17 mouse cellular contexts compared by ENCODE assay signal in the genomic region with DNA sequence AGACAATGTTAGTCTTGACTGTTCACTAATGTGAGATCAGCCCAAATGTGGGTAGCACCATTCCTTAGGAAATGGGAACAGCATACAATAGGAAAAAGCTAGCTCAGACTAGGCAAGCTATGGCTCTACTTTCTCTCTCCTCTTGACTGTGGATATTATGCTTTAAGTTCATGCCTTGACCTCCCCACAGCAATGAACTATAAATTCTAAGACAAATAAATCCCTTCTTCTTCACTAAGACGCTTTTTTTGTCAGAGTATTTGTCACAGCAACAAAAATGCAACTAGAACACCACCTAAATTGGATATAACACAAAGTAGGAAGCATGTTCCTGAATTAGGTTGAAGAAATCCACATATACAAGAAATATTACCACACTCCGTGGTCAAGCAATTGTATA. TPM values are rescaled to one million over a fixed set of nuclear protein-coding genes. Genes with fewer than 3 reads are reported as not detected.
DNase-seq lines count a peak whose midpoint lies in the region; ATAC-seq and TF ChIP-seq lines count a peak whose summit lies in the region.
"Had no signal": no experiment of that assay in that cellular context is flagged by ENCODE, and none has a peak within 500 bp of the region (broad histone marks: within the 10 kb centered on the region; RNA-seq: fewer than 3 reads in every experiment).

A gene (minus strand): TSS at position 101 of the 400 bp plus-strand sequence.

- peaks cover 15% of the 10 kb centered on the region for H3K36me3 ChIP-seq in forebrain, embryonic 16.5 days (ENCODE audit: control insufficient read depth, insufficient read depth)
- peaks cover 26% of the 10 kb centered on the region for H3K36me3 ChIP-seq in forebrain, embryonic 13.5 days (ENCODE audit: poor library complexity, severe bottlenecking)

- DNase-seq in left cerebral cortex, adult 18-20 months (ENCODE audit: low spot score in 2 of 2) = no peak
- no peak for DNase-seq in left cerebral cortex, adult 9 months (ENCODE audit: low spot score in 2 of 2)
- DNase-seq in adrenal gland, postnatal 36 days = no peak
- no peak for DNase-seq in left cerebral cortex, postnatal 4 days
- no peak for DNase-seq in gastrocnemius, adult 2 months
- DNase-seq in frontal cortex, postnatal 36 days (ENCODE audit: low spot score in 2 of 2) = no peak
- DNase-seq: cerebellum, postnatal 25 days; gastrocnemius, postnatal 14 days; heart, postnatal 10 days; kidney, adult 18-20 months; lung, postnatal 14 days; thymus, postnatal 14 days had no signal

- no peaks in the 10 kb centered on the region for H3K4me1 ChIP-seq in forebrain, embryonic 16.5 days (replicated peaks; ENCODE audit: control insufficient read depth, insufficient read depth, low read length)
- no peaks in the 10 kb centered on the region for H3K4me1 ChIP-seq in forebrain, embryonic 13.5 days
- H3K4me1 ChIP-seq: limb, embryonic 10.5 days had no signal

- 94% methylated on average over 2 of the region's 2 CpGs for WGBS in forebrain, embryonic 16.5 days
- WGBS in forebrain, embryonic 13.5 days = 97% methylated on average over 2 of the region's 2 CpGs

- ATAC-seq in forebrain, embryonic 16.5 days = no peak
- no peak for ATAC-seq in forebrain, embryonic 13.5 days

- no peaks in the 10 kb centered on the region for H3K9me3 ChIP-seq in forebrain, embryonic 16.5 days (ENCODE audit: control insufficient read depth, low read length)
- H3K9me3 ChIP-seq in forebrain, embryonic 13.5 days (replicated peaks) = no peaks in the 10 kb centered on the region
- H3K9me3 ChIP-seq: G1E; limb, embryonic 10.5 days had no signal

- intact Hi-C loops in left cerebral cortex, postnatal 4 days (cut with DNase I) = no loop called here
- intact Hi-C loops in gastrocnemius, adult 2 months (cut with DNase I) = no loop called here

- TF ChIP-seq CTCF in gastrocnemius, adult 2 months (IDR thresholded peaks at IDR 0.05) = no peak

- H3K4me2 ChIP-seq in forebrain, embryonic 16.5 days (ENCODE audit: low read length) = no peak within 1 kb of the TSS
- no peak within 1 kb of the TSS for H3K4me2 ChIP-seq in forebrain, embryonic 13.5 days

- H3K27ac ChIP-seq in forebrain, embryonic 16.5 days (ENCODE audit: low read length) = no peak within 1 kb of the TSS
- no peak within 1 kb of the TSS for H3K27ac ChIP-seq in forebrain, embryonic 13.5 days
- no peak within 1 kb of the TSS for H3K27ac ChIP-seq in gastrocnemius, adult 2 months
- H3K27ac ChIP-seq: limb, embryonic 10.5 days had no signal

- no peak within 1 kb of the TSS for H3K4me3 ChIP-seq in forebrain, embryonic 16.5 days (replicated peaks; ENCODE audit: low read length)
- no peak within 1 kb of the TSS for H3K4me3 ChIP-seq in forebrain, embryonic 13.5 days
- no peak within 1 kb of the TSS for H3K4me3 ChIP-seq in gastrocnemius, adult 2 months
- H3K4me3 ChIP-seq: limb, embryonic 10.5 days; myocyte had no signal

- no peaks in the 10 kb centered on the region for H3K27me3 ChIP-seq in forebrain, embryonic 16.5 days (replicated peaks; ENCODE audit: control insufficient read depth, insufficient read depth, low read length)
- no peaks in the 10 kb centered on the region for H3K27me3 ChIP-seq in forebrain, embryonic 13.5 days

- no peak within 1 kb of the TSS for H3K9ac ChIP-seq in forebrain, embryonic 16.5 days (replicated peaks; ENCODE audit: low read depth, low read length)
- H3K9ac ChIP-seq in forebrain, embryonic 13.5 days = no peak within 1 kb of the TSS

RNA-seq across cellular contexts. Expression of the gene that starts here (rescaled TPM):
- polyA plus RNA-seq in forebrain, embryonic 16.5 days (2015; fragmentation: Nextera tagmentation; extraction: Ambion mirVana) = 14.0 and 17.4 TPM in 2 replicates
- 5.0 and 5.7 TPM in 2 replicates for polyA plus RNA-seq in forebrain, embryonic 13.5 days (2015; fragmentation: Nextera tagmentation; extraction: Ambion mirVana)
- 10 to 100 TPM; 11.0 to 11.1 TPM for total RNA-seq in left cerebral cortex, adult 18-20 months (2021)
- total RNA-seq in adrenal gland, postnatal 36 days (2021) = 10 to 100 TPM; 48.0 to 76.2 TPM
- 10 to 100 TPM; 12.5 to 13.7 TPM for total RNA-seq in left cerebral cortex, postnatal 4 days (2021)
- 10 to 100 TPM in 1 of 2 experiments, 1 to 10 TPM in 1; 9.4 to 11.2 TPM for total RNA-seq in gastrocnemius, adult 2 months (2021)
